Mouse (Mus musculus) adrenal gland, postnatal 10 days (tissue): ENCODE data around the gene Frem1. TPM values are rescaled to one million over a fixed set of nuclear protein-coding genes. Genes with fewer than 3 reads are reported as not detected.

Experiments
- DNase-seq: peaks from one replicate; pipeline ENCODE4 v3.0.0; 2021; ENCODE audit warnings: mixed read lengths
- long read RNA-seq, 2 experiments: library from polyadenylated mRNA; stranded (forward); transcript quantifications; one replicate each; pipeline ENCODE4 v2.0.0; 2021
- total RNA-seq, 2 experiments: library from RNA; stranded (reverse); gene quantifications; 2 replicates each; pipeline ENCODE4 v1.2.3; 2021

The Frem1 gene
- total RNA-seq: 1 to 10 TPM; 4.2 to 6.0 TPM
- long read RNA-seq, experiment 1, partial matches to known transcripts: 0 of 1 reads
- long read RNA-seq, experiment 1, other reads (novel, unspliced or antisense): 1 of 1 reads
- long read RNA-seq, experiment 2: 0 reads

- DNase-seq: peak; percentile 40
Measured at GRCm38 (mm10) chr4:83051634-83052577, at the start of gene Frem1. Gene Frem1, minus strand, starts transcription at chr4:83052339.

- no peak for DNase-seq
Measured at GRCm38 (mm10) chr4:83099025-83099424, 46.9 kb upstream of the Frem1 start.

GRCm38 (mm10) chr4:83093941-83094340 is 41.8 kb upstream of the Frem1 start:
- no peak for DNase-seq

DNA sequence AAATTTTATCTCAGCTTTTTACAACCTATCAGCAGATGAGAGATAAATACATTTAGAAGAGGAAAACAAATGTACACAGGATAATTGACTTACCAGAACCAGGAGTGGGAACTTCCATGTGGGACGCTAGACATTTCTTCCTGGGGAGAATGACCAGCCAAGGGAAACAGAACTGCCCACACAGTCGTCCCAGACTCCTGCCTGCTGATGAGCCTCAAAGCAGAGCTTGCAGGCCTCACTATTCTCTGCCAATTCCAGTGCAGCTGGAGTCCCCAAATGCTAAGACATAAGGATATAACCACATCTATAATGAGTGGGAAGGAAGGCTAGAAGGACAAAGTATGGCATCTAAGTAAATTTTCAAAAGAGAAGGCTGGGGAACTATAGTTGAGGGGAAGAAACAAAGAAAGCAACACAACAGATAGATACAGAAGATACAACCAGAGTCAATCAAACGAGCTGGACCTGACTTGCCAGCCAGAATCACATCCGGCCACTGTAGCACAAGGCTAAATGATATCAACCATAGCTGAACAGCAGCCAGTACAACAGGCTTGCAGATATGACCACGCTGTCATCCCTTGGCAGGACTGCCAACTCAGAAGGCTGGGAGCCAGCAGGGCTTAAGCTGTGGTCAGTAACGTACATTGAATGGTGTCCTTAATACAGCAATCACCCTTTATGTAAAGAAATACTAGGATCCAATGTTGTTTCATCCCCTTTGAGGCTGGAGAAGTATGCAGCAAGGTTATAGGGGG is 38.7 kb upstream of the Frem1 start:
- DNase-seq: peak; percentile 60

- DNase-seq: no peak
Measured at GRCm38 (mm10) chr4:83080364-83081174, 28.4 kb upstream of the Frem1 start.

DNA sequence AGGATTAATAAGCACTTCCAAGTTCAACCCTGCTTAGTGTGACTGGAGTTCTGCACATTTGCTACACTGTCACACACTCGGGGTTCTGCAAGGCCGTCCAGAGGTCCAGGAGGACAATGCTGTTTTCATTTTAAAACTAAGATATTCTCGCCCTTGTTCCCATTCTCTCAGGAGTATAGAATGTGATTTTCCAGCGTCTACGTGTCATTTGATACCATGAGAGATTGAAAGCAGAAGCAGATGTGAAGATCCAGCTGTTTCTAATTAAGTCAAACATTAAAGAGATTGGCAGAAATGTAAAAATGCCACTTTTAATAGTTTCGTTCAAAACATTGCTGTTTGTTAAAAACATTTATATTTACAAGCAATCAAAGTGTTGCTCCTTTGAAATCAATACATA is 12.1 kb upstream of the Frem1 start:
- DNase-seq: no peak

GRCm38 (mm10) chr4:83061564-83061963 is 9.4 kb upstream of the Frem1 start:
- DNase-seq: no peak

- DNase-seq: no peak
Measured at GRCm38 (mm10) chr4:83058617-83059016, 6.5 kb upstream of the Frem1 start.

DNA sequence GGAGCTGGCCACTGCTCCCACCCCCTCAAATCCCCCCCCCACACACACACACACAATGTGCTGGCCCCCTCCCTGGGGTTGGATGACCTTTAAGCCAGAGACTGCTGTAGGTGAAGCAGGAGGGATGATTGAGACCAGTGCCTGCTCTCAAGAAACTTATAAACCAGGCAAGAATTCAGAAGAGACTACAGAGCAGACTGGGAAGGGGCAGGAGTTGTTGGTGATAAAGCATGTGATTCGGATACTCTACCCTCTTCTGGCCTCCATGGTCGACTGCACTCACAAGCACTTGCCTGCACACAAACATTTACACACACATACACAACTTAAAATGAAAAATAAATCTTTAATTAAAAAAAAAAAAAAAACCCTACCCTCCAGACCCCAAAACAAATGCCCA is 6.0 kb upstream of the Frem1 start:
- no peak for DNase-seq

- DNase-seq: no peak
Measured at GRCm38 (mm10) chr4:83056496-83056895, 4.4 kb upstream of the Frem1 start.

DNA sequence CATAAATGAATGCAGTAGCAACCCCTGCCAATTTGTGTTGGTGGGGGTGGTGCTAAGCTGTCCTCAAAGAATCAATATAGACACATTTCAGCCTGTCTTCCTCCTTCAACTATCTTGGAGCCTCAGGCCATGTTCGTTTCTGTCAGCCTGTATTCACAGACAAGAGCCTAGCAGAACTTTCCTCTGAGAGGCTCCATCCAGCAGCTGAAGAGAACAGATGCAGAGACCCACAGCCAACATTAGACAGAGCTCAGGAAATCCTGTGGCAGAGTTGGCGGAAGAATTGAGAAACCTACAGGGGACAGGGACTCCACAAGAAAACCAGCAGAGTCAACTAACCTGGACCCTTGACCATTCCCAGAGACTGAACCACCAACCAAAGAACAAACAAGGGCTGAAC is 3.3 kb upstream of the Frem1 start:
- DNase-seq: no peak

DNA sequence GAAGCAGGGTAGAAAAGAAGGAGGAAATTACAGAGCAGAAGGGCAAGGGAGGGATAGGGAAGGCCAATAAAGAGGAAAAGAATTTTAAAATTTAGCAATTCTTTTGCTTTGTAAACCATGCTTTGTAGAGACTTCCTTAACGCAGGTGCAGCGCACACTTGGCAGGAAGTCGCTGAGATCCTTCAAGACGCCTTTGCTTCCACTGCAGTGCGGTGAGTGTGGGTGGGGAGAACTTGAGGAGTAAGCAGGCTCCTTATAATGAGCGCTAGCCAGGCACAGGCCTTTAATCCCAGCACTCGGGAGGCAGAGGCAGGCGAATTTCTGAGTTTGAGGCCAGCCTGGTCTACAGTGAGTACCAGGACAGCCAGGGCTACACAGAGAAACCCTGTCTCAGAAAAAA is 1.1 kb upstream of the Frem1 start:
- DNase-seq: no peak

- DNase-seq: no peak
Measured at GRCm38 (mm10) chr4:83051176-83051575, 963 bp downstream of the Frem1 start.

- no peak for DNase-seq
Measured at GRCm38 (mm10) chr4:83050151-83050796, 1.9 kb downstream of the Frem1 start.

DNA sequence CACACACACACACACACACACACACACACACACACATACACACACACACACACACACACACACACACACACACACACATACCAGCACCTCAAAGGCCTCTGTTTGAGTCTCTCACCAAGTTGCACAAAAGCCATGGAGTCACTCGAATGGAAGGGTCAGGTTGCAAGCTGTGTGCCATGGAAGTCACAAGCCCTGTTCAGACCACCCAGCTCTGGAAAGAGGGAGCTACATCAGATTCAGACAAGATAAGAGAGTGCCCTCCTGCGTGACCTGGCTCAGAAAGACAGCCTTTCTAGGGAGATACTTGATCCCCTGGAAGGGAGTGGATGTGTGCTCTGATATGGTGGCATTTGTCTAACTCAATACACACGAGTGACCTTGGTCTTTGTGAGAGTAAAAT is 2.9 kb downstream of the Frem1 start:
- no peak for DNase-seq

- DNase-seq: no peak
Measured at GRCm38 (mm10) chr4:83048561-83048960, 3.6 kb downstream of the Frem1 start.

- no peak for DNase-seq
Measured at GRCm38 (mm10) chr4:83046806-83047205, 5.3 kb downstream of the Frem1 start.

DNA sequence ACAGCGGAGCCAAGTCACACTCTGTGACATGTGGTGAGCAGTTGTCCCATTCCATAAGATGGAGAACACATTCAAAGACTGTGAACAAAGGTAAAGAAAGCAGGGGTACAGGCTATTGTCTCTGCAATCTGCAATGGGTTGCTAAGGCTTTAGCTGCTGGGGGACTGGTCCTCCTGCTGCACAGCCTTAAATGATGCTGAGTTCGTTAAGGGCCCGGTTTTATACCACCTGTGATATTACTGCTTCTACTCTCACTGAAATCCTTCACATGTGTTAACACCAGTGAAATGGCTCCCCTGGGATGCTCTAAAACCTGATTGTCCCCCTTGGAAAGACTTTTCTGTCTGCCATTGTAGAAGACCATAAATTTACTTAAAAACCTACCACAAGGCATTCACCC is 6.1 kb downstream of the Frem1 start:
- no peak for DNase-seq

GRCm38 (mm10) chr4:83045266-83045665 is 6.9 kb downstream of the Frem1 start:
- DNase-seq: no peak

DNA sequence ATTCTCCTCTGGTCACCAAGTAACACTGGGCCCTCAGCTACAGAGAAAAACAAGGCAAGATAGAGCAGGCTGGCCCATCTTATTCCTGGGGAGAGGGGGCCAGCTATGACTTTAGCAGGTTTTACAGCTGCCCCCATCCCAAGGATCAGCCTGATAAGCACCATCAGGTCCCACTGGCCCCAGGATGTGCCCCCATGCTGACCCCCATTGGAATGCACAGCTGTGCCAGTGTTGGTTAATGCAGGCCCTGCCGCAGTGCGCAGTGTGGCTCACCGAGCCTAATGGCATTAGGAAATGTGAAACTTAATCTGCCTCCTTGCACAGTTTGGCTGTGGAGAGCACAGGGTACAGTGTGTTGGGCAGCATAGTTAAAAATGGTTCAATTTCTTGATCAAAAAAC is 11.4 kb downstream of the Frem1 start:
- no peak for DNase-seq

- DNase-seq: no peak
Measured at GRCm38 (mm10) chr4:83032780-83033179, 19.4 kb downstream of the Frem1 start.

DNA sequence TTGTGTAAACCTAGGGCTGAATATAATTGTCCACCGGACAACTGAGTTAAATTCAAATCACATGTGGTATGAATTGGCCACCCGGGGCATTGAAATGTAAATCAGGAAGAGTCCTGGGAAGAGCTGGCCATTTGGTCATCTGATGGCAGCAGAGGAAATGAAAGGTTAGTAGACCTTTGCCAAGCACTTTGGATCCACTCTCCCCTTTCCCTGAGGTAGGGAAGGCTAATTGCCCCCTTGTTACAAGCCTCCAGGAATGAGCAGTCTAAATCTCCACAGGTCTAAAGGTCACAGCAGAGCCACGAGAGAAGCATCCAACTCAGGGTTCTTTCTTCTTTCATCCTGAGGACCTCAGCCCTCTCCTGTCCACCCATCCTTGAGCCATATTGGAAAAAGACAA is 20.5 kb downstream of the Frem1 start:
- DNase-seq: no peak
